Mouse (Mus musculus) CH12.LX (cell line): Measurements from ENCODE around the gene Barx2.

ENCODE experiments used
- CHD2 ChIP-seq: IDR thresholded peaks from 2 replicates; pipeline ENCODE4 v1.6.1; 2011; ENCODE audit warnings: low read length, improper control_type of control experiment
- CTCF ChIP-seq, 2 experiments: IDR thresholded peaks in 1 of 2; conservative IDR thresholded peaks in 1 of 2; 2 replicates each; pipeline ENCODE4 v1.5.1; 2011 to 2012; ENCODE audit warnings: low read depth in 2 of 2, low read length in 2 of 2, improper control_type of control experiment in 1 of 2, inconsistent platforms in 1 of 2, mild to moderate bottlenecking in 1 of 2, moderate library complexity in 1 of 2
- MAFK ChIP-seq: IDR thresholded peaks from 2 replicates; pipeline ENCODE4 v1.6.1; 2011; ENCODE audit warnings: low read length, improper control_type of control experiment; ENCODE audit not compliant: insufficient replicate concordance
- RCOR1 ChIP-seq: conservative IDR thresholded peaks from 2 replicates; pipeline ENCODE4 v1.6.1; 2012; ENCODE audit warnings: low read depth, mild to moderate bottlenecking, inconsistent platforms, low read length, improper control_type of control experiment

DNA sequence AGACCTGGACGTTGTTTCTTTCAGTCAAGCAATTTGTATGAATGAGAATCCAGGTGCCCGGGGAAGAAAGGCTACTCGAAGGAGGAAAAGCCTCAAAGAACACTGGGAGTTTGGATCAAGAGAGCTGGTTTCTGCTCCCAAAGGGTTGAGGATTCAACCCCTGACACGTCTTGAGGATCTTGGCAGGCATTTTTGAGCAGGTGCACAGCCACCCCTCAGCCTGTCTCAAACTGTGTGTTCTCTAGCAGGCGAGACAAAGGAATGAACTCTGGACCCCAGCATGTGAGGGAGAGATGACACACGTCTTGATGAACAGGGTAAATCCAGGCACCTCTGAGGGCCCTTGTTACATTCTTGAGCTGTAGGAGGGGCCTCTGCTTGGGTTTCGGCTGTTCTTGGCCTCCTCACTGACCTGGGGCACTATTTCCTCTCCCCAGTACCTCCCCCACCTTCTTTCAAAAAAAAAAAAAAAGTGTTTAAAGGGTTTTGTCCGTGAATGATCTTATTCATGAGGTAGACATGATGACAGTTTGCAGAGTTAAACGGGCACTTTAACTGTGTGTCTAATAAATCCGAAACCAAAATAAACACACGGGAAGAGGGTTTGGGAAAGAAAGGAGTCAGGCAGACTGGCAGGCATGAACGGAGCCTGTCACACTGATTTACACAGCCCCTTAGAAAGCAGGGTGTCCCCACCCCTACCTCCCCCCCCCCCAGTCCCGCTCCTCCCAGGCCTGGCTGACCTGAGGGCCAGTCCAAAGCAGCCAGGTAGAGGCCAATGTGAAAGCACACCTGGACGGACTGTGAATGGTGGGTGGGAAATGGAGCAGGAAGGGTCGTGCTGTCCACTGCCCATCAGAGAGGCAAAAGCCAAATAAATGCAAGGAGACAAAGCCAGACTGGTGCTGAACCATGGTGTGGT lies 73.9 kb downstream of the Barx2 start:
- TF ChIP-seq MAFK, result no peak
- TF ChIP-seq CHD2, result no peak
- TF ChIP-seq RCOR1, result no peak
- TF ChIP-seq CTCF (conservative IDR thresholded peaks at IDR 0.05 in 1 of 2, IDR thresholded peaks at IDR 0.05 in 1 of 2; ENCODE audit: low read depth in 2 of 2, low read length in 2 of 2), result no peak
